Mouse (Mus musculus) olfactory bulb, adult 2 months (tissue): Measurements from ENCODE around the gene Shank2.

Source experiments
- CTCF ChIP-seq: fragments of 200-500 bp; IDR thresholded peaks from 2 replicates; pipeline ENCODE4 v1.5.1; 2012; ENCODE audit warnings: low read depth, mild to moderate bottlenecking, low read length, moderate library complexity; ENCODE audit not compliant: insufficient read depth
- POLR2A ChIP-seq: fragments of 200-500 bp; IDR thresholded peaks from 2 replicates; pipeline ENCODE4 v1.6.1; 2012; ENCODE audit warnings: mild to moderate bottlenecking, low read depth, low read length, moderate library complexity; ENCODE audit not compliant: insufficient read depth

DNA sequence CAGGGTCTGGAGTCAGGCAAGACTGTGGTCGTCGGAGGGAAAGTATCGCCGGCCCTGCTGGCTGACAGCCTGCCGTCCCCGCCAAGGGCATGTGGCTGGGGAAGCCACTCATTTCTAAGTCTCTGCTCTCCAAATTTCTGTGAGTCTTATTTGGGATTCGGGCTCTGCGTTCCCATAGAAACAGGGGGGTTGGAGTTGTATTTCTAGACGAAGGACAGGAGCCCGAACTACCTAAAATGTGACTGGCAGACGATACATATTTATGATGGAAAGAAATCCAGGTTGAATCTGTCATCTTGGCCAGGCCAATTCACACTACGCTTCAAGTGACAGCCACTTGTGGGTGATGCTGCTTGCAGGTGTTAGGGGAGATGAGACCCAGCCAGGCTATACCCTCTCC is 92.4 kb downstream of the Shank2 start:
- TF ChIP-seq CTCF (no peak), POLR2A (no peak)
